Mouse (Mus musculus) c-Kit-negative CD71-positive TER-119-positive erythroid progenitor cells, embryonic 14.5 days (primary cell): Measurements from ENCODE around the gene Xiap.

Experiments
- DNase-seq: peaks from one replicate; pipeline ENCODE4 v3.0.0-alpha.2; 2013; ENCODE audit warnings: low read depth, low spot score

Gene Xiap

DNA sequence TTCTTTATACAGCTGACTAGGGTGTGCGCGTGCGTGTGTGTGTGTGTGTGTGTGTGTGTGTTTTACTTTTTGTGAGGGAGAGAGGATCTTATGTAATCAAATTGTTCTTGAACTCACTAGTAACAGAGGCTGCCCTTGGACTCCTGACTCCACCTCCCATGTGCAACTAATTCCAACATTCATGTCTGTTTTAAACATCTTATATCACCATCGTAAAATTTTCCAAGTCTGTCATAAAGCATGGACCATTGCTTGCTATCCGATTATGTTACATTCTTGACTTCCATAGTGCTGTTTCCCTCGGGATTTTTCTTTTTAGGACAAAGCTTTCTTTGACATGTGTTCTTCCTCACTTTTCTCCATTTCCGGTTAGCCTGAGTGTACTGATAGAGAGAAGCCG, 28.3 kb downstream of the Xiap start:
- DNase-seq: no peak

DNA sequence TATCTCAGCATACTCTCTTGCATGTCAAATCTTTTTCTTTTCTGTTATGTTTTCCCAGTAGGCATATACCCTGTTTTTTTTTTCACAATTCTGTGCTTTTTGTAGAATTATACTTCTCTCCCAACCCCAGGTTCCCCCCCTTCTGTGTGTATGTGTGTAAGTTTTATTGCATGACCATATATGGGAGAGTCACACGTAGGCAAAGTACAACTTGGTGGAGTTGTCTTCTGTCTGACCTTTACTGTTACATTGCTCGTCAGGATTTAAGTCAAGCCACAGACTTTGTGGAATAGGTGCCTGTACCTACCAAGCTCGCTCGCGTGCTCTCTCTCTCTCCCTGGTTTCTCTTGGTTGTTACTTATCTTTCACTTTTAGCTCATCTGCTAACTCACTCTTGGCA, 28.7 kb downstream of the Xiap start:
- no peak for DNase-seq

DNA sequence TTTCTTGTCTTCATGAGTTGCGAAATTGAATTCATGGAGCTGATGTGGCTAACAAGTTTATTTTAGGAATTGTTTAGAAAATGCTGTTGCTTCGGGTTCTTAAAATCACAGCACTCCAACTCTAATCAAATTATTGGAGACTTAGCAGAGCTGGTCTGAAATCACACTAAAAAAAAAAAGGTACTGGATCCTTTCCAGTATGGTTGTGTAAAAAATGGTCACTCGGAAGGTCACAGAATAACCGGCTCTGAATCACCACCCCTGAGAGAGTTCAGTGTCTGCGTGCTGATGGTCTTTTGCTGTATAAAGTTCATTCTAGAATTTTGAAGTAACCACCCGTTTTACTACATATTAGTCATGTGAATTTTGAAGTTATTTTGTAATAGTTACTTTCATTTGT, 47.7 kb downstream of the Xiap start:
- no peak for DNase-seq

DNA sequence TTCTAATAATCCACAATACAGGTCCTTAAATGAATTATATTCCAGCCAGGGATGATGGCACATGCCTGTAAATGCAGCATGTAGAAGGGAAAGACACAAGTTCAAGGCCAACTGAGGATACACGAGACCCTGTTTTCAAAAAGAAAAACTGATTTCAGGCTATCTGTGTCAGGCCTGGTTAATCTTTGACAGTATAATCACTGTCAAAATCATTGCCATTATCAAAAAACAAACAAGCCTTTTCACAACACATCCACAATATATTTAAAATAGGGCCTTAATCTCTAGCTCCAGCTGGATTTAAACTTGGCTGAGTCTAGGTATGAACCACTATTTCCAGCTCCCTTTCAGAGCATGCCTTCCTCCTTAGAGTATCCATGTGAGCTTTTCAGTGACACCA, 51.1 kb downstream of the Xiap start:
- no peak for DNase-seq

DNA sequence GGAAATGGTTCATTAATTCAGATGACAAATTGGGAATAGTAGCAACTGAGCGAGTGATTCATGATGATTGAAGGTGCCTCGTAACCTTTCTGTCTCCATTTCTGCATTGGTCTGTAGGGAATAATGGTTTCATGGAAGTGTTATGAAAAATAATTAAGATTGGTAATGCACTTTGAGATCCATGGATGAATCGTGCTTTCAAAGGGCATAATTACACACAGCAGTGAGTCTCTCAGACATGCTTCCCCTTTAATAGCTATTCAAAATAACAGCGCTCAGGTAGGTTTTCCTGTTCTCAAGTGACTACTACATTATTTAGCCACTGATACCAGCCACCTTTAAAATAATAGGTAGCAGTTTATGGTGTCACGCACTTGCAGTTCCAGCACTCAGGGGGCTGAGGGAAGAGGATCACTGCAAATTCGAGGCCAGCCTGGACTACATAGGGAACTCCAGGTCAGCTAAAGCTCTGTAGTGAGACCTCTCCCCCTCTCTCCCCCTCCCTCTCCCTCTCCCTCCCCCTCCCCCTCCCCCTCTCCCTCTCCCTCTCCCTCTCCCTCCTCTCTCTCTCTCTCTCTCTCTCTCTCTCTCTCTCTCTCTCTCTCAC, 60.1 kb downstream of the Xiap start:
- DNase-seq: no peak

DNA sequence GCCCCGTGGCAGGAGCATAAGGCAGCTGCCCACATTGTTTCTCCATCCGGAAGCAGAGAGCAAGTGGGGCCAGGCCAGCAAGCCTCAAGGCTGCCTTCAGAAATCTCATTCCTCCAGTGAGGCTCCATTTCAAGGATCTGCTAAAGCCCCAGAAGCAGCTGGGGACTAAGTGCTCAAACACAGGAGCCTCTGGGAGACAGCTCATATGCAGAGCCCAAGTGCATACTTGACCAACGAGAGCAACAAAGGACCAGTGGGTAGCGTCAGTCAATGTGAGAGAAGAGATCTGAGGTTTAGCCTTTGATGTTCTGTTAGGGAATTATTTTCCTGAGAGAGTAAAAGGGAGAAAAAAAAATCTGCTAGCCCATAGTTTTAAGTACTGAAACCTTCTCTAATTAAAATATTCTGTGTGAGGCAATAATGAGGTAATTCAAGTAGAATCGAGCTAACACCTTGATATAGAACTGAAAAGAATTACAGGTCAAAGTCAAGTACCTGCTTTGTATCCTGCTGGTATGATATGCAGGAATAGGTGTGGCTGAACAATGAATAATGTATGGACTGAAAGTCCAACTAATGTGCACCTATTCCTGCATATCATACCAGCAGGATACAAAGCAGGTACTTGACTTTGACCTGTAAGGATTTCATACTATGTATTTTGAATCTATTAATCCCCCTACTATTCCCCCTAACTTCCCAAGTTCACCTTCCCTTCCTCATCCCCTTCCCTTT, 65.7 kb downstream of the Xiap start:
- DNase-seq: no peak

DNA sequence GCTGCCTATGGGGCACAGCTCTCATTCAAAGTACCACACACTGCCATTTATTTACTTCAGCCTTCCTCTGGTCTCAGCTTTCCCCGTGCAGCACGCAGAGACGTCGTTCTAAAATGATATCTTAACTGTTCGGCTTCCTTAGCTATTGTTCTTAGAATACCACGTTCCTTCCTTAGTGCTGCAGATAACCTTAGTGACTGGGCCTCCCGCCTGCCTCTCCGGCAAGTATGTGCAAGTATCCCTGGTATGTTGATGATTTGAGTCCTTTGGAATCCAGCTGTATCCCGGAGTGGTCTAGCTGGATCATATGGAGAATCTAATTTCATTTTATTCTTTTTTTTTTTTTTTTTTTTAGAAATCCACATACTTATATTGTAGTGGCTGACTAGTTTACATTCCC, 80.4 kb downstream of the Xiap start:
- DNase-seq: no peak

DNA sequence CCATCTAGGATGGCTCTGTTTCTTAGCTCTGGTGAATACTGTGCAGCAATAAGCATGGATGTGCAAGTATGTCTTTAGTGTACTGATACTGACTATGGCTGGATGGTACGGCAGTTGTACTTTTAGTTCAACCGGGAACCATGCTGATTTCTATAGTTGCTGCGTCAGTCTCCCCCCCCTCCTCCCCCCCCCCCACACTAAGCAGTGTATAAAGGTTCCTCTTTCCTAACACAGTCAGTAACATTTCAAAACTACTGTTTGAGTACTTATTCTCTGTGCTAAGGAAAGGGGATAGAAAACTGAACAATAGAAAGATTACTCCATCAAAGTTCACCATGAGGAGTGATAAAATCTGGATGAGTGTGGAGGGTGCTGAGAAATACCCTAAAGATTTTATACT, 83.1 kb downstream of the Xiap start:
- no peak for DNase-seq

DNA sequence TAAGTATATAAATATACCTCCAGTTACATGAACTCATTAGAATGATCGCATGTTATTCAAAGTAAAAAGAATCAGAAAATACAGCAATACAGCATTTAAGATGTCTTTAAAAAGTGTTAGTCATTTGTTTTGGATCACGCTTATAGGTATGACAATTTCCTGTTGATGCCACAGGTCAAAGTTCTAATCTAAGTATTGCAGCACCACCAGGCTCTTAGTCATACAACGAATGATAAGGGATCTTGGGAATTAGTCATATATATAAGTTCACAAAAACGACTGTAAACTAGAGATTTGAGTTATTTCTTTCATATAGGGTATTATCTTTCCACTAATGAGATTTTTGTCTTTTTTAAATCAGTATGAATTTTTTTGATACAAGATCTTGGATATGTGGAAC, 84.5 kb downstream of the Xiap start:
- DNase-seq: no peak

DNA sequence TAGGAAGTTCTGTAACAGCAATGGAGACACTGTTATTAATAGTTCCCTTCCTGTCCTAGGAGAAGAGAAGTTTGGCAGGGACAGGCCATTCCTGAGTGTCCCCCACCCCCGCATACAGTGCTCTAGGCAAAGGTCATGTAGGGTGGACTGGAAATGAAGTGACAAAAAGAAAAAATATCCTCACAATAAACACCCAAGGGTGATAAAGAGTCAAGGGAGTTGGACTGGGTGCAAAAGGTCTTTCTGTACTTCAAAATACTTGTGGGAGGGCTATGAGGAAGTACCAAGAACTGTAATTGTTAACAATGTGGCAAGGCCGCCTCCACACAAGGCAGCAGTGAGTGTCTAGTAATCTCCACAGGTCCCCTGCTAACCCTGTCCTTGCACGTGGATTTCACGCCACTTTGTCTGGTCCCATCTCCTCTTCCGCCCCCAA, 88.6 kb downstream of the Xiap start:
- DNase-seq: no peak

DNA sequence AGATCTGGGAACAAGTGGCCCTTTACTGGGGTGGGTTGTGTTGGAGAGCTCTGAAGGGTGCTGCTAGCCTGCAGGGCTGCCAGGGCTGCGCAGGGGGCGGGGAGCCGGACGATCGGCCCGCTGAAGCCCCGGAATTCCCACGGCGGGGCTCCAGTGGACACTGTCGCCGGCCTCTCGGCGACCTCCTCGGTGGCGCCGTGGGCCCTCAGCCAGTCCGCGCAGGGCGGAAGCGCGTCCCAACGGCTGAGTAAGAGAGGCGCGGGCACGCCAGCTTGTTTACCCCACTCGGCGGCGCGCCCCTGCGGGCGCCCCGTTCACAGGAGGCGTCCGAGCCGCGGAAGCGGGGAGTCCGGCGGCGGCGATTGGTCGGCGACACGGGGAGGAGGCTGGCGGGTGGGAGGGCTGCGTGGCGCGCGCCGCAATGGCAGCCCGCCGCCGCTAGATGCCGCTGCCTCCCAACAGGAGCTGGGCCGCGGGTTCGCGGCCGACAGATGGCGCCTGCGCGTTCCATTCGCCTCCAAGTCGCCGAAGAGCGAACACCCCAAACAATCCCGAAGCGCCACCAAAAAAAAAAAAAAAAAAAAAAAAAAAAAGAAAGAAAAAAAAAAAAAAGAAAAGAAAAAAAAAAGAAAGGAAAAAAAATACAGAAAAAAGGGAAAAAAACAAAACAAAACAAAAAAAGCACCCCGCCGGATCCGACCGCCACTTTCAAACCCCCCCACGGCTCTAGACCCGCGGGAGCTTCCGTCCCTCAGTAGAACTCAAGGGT, 89.5 kb downstream of the Xiap start, which contains the start of gene Stag2:
Stag2 (plus strand) TSS at position 530 of the 769 bp plus-strand sequence.
- DNase-seq: peak; percentile 76

DNA sequence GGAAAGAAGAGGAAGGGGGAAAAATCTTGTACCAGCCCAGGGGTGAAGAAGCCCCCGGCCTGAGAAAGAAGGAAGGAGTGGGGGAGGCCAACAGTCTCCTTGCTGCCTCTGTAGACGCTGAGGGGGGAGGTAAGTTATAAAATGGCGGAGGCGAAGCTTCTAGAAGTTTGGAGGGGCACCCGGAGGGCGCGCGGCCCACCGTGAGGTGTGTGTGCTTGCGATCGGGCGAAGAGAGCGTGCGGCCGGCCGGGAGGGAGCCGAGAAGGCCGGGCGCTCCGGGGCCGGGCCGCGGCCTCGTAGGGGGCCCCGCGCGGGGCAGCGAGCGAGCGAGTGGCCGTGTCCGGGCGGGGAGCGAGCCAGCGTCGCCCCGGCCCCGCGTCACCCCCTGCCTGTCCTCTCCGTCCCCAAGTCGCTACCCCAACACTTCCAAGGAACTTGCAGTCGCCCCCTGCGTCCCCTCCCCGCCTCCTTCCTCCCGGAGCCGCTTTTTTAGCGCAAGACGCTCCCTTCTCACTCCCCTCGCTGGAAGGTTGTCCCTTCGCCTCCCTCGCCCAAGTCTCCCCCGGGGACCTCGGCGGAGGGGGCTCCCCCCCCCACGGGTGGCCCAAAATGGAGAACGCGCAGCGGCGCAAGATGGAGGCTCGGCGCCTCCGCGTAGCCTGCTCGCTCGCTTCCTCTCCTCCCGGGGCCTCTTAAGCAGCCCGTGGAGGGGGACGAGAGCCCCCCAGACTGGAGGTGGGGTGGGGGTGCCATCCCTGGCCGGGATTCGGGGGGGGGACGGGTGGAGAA, 90.3 kb downstream of the Xiap start:
- peak; percentile 36 for DNase-seq

DNA sequence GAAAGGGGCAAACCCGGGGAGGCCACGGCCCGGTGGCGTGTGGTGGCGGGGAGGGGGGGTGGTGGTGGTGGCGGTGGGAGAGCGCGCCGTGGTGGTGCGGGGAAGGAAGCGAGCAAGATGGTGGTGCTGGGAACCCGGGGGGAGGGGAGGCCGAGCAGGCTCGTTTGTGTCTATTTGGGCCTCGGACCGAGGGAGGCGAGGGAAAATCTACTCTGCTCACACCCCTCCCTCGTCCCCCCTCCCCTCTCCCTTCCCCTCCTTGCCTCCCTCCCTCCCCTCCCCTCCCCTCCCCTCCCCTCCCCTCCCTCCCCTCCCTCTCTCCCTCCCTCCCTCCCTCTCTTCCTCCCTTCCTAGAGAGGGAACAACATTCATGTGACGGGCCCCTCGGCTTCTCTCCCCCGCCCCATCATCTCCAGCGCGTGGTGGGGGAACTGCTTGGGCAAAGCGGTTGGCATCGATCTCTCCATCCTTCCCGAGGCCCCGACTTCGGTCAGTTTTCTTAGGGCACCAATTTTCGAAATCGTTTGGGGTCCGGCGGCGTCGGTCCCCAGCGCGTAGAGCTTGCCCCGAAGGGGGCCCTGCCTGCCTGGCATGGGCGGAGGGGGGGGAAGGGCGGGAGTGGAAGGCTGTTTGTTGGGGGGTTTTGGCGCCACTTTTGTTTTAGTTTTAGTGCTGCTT, 91.0 kb downstream of the Xiap start:
- peak; percentile 35 for DNase-seq

DNA sequence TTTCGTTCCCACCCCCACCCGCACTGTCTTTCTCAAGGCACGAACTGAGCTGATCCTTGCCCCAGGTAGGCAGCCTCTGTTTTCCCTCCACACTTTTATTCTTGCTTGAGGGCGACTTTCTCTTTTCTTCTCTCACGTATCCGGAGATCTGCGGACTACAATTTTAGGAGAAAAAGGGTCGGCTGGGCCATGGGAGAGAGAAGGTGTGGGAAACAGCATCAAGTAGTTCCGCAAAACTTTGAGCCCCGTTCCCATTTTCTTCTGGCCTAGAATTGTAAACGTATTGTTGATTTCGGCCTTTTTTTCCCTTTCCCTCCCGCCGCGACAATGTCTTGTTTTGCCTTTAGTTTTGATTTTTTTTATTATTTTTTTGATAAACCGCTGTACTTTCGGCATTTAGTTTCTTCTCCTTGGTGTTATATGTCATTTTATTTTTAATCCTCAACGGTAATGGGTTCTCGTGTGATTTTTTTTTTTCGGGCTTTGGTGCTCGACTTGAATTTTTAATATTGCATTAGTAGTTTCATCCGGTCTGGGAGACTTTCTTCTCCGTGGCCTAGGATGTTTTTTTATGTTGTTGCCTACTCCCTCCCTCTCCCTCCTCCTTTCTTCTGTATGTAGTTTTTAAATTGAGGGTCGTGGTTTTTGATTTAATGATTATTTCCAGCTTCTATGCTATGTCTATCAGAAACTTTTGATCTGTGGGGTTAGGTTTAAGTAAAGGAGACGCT, 91.7 kb downstream of the Xiap start:
- DNase-seq: peak; percentile 24

DNA sequence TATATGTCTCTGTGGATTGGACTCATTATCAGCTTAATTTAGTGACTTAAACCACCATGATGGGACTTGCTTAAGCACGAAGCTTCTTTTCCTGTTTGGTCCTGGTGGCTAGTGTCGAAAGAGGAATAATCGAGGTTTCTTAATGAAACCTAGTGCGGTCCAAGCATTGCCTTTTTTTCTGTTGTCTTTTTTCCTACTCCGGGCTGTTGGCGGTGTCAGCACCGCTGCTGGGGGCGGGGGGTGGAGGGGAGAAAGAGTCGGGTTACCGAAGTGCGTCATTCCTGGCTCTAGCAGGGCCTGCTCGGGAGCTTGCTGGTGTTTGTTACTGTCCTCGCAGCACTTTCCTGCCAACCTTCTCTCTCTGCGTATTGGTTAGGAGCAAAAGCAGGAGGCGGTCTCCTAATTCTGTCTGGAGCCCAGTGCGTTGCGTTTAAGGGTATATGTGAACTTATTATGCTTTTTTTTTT, 92.5 kb downstream of the Xiap start:
- peak; percentile 51 for DNase-seq

DNA sequence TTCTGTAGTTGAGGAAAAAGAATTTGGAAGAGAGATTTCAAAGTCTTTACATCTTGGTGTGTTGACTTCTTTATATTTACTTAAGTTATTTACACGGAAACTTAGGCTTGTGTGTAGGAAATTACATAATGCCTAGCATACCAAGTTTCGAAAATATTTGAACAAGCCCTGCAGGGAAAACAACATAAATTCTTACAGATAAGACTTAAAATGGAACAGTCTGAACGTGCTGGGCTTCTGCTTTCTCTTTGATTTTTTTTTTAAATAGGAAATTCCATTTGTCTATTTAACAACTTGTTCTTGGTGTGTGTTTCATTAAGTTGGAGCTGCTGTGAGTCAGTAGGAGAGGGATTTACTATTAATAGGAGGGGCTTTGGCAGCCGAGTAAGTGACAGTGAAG, 93.6 kb downstream of the Xiap start:
- DNase-seq: peak; percentile 1
